23 mouse cellular contexts compared by ENCODE assay signal in the genomic region with DNA sequence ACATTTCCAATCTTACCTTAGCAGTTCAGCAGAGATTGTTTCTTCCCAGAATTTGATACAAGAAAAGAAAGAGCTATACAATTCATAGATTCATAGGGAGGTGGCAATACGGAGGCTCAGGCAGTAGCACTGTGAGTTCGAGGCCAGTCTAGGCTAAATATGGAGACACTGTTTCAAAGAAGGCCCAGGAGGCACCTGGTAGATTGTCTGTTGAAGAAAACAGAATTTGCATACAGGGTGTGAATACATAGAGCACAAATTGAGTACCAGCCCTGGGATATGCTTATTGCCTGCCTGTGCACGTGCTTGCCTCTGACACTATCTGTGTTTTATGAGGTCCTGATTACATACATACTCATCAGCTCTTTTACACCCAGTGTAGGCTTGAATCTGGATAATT. TPM values are rescaled to one million over a fixed set of nuclear protein-coding genes. Genes with fewer than 3 reads are reported as not detected.
DNase-seq lines count a peak whose midpoint lies in the region; TF ChIP-seq lines count a peak whose summit lies in the region.
"Had no signal": no experiment of that assay in that cellular context is flagged by ENCODE, and none has a peak within 500 bp of the region (broad histone marks: within the 10 kb centered on the region; RNA-seq: fewer than 3 reads in every experiment).

No protein-coding gene starts in this region.

- no peak for TF ChIP-seq EP300 in CH12.LX (IDR thresholded peaks at IDR 0.05; ENCODE audit: low read length)

- H3K27me3 ChIP-seq in CH12.LX (replicated peaks), result peaks cover 2% of the 10 kb centered on the region

- peaks cover 0 to 11% of the 10 kb centered on the region in 2 experiments for H3K36me3 ChIP-seq in CH12.LX (replicated peaks in 1 of 2; ENCODE audit: control insufficient read depth in 1 of 2, insufficient read depth in 1 of 2, low read length in 1 of 2)
- H3K36me3 ChIP-seq: embryonic facial prominence, embryonic 10.5 days; embryonic facial prominence, embryonic 12.5 days; forebrain, embryonic 15.5 days had no signal

- no peak for TF ChIP-seq POLR2A in CH12.LX (IDR thresholded peaks at IDR 0.05; ENCODE audit: low read depth, low read length)

- DNase-seq in layer of hippocampus, adult 2 months (ENCODE audit: low spot score in 2 of 2), result no peak
- DNase-seq in layer of hippocampus, adult 9-10 months (ENCODE audit: low spot score), result no peak
- DNase-seq in A20 (ENCODE audit: low read depth, low spot score) (peak; percentile 77), CH12.LX (ENCODE audit: extremely low read depth) (no peak)
- no peak for DNase-seq in right cerebral cortex, adult 18-20 months
- DNase-seq: adrenal gland, adult 2 months; adrenal gland, postnatal 10 days; adrenal gland, postnatal 25 days; B cell, adult 2 months; cerebellum, adult 11 months; cerebellum, adult 18-20 months; cerebellum, adult 8-10 months; cerebellum, adult 9-11 months; cerebellum, postnatal 14 days; forebrain, postnatal 0 days had no signal

- H3K27ac ChIP-seq in layer of hippocampus, adult 2 months, result no peak overlapping the region
- H3K27ac ChIP-seq in CH12.LX (ENCODE audit: insufficient read depth, low read depth), result no peak overlapping the region
- H3K27ac ChIP-seq: embryonic facial prominence, embryonic 10.5 days; embryonic facial prominence, embryonic 12.5 days; forebrain, embryonic 13.5 days; forebrain, embryonic 15.5 days had no signal

- no peaks in the 10 kb centered on the region for H3K79me2 ChIP-seq in CH12.LX (replicated peaks; ENCODE audit: control insufficient read depth, extremely low read depth, insufficient read depth, poor library complexity, severe bottlenecking)

- in situ Hi-C loops in CH12.LX (cut with MboI; ENCODE audit: low pct_ligation_motif_present, low pct_unique_long_range_greater_than_20kb, low sequenced_read_pairs), result no loop called here

- no peak for TF ChIP-seq CTCF in layer of hippocampus, adult 2 months (conservative IDR thresholded peaks at IDR 0.05)
- TF ChIP-seq CTCF in CH12.LX (conservative IDR thresholded peaks at IDR 0.05 in 1 of 2, IDR thresholded peaks at IDR 0.05 in 1 of 2; ENCODE audit: low read depth in 2 of 2, low read length in 2 of 2), result no peak

- H3K9ac ChIP-seq in CH12.LX (ENCODE audit: insufficient read depth, low read depth), result no peak overlapping the region
- H3K9ac ChIP-seq: embryonic facial prominence, embryonic 12.5 days; forebrain, embryonic 13.5 days; forebrain, embryonic 15.5 days; forebrain, postnatal 0 days had no signal

- no peak for TF ChIP-seq RAD21 in CH12.LX (IDR thresholded peaks at IDR 0.05; ENCODE audit: low read depth, low read length)

- peaks cover 6 to 39% of the 10 kb centered on the region in 2 experiments for H3K4me1 ChIP-seq in CH12.LX (ENCODE audit: control insufficient read depth in 1 of 2, insufficient read depth in 2 of 2)

- H3K4me2 ChIP-seq in CH12.LX (ENCODE audit: insufficient read depth, low read depth, poor library complexity, severe bottlenecking), result no peak overlapping the region
- H3K4me2 ChIP-seq: embryonic facial prominence, embryonic 12.5 days; forebrain, embryonic 13.5 days; forebrain, embryonic 15.5 days had no signal

- H3K9me3 ChIP-seq in CH12.LX (replicated peaks; ENCODE audit: low read length), result peaks cover 2% of the 10 kb centered on the region
- H3K9me3 ChIP-seq: embryonic facial prominence, embryonic 12.5 days; forebrain, embryonic 15.5 days had no signal

- dilution Hi-C loops in CH12.LX (cut with MboI; ENCODE audit: extremely low pct_ligation_motif_present, extremely low pct_unique_long_range_greater_than_20kb, low sequenced_read_pairs), result no loop called here

- H3K4me3 ChIP-seq in layer of hippocampus, adult 2 months, result peak overlapping the region; percentile 42
- H3K4me3 ChIP-seq in CH12.LX (replicated peaks in 1 of 3; ENCODE audit: low read depth in 2 of 3, low read length in 2 of 3, poor library complexity in 1 of 3), result no peak overlapping the region
- H3K4me3 ChIP-seq: embryonic facial prominence, embryonic 10.5 days; embryonic facial prominence, embryonic 12.5 days; forebrain, embryonic 13.5 days; forebrain, embryonic 15.5 days had no signal

TF ChIP-seq in CH12.LX, 34 proteins besides CTCF, POLR2A, EP300 and RAD21:
- peak; percentile 56 for TF ChIP-seq BHLHE40 (IDR thresholded peaks at IDR 0.05; ENCODE audit: low read depth, low read length)
- no peak for TF ChIP-seq MYC (IDR thresholded peaks at IDR 0.05; ENCODE audit: low read depth, low read length)

RNA-seq across cellular contexts. Expression of a gene that starts 17.4 kb away (rescaled TPM):
- 100 to 1,000 TPM; 518 to 547 TPM for total RNA-seq in layer of hippocampus, adult 2 months (2021)
- total RNA-seq in CH12.LX (2012; rRNA removed) (0.17 and 0.25 TPM in 2 replicates), CH12.LX (2014; rRNA removed) (0.11 and 0.15 TPM in 2 replicates)
- 2.2 and 3.0 TPM in 2 replicates for polyA plus RNA-seq in CH12.LX (2012; ENCODE audit: insufficient read length, low read depth)
- total RNA-seq: MEL had no signal
- polyA plus RNA-seq: CD4-positive, CD25-positive, alpha-beta regulatory T cell, adult 4 months had no signal

RNA-seq across cellular contexts. Expression of a gene that starts 17.5 kb away (rescaled TPM):
- total RNA-seq in layer of hippocampus, adult 2 months (2021), result 10 to 100 TPM; 52.5 to 60.1 TPM
- 3.7 and 4.4 TPM in 2 replicates for total RNA-seq in CH12.LX (2012; rRNA removed)
- 3.4 and 4.6 TPM in 2 replicates for total RNA-seq in CH12.LX (2014; rRNA removed)
- polyA plus RNA-seq in CH12.LX (2012; ENCODE audit: insufficient read length, low read depth), result 18.0 and 22.6 TPM in 2 replicates

RNA-seq across cellular contexts. Expression of a gene that starts 26.4 kb away (rescaled TPM):
- total RNA-seq in layer of hippocampus, adult 2 months (2021), result 100 to 1,000 TPM; 128 to 138 TPM
- total RNA-seq in CH12.LX (2012; rRNA removed), result 0.21 TPM in 2 replicates
- total RNA-seq in CH12.LX (2014; rRNA removed), result 0.26 and 0.28 TPM in 2 replicates
- 2.4 and 2.8 TPM in 2 replicates for polyA plus RNA-seq in CH12.LX (2012; ENCODE audit: insufficient read length, low read depth)
- polyA plus RNA-seq: CD4-positive, CD25-positive, alpha-beta regulatory T cell, adult 4 months had no signal

RNA-seq across cellular contexts. Expression of a gene that starts 56.9 kb away (rescaled TPM):
- not detected for total RNA-seq in layer of hippocampus, adult 2 months (2021)
- not detected in 2 replicates for total RNA-seq in CH12.LX (2012; rRNA removed)
- not detected in 2 replicates for total RNA-seq in CH12.LX (2014; rRNA removed)
- not detected in 2 replicates for polyA plus RNA-seq in CH12.LX (2012; ENCODE audit: insufficient read length, low read depth)
- total RNA-seq: adrenal gland, adult 2 months; adrenal gland, postnatal 25 days; forebrain, postnatal 0 days; MEL had no signal
- polyA plus RNA-seq: brain, embryonic 14.5 days; CD4-positive, CD25-positive, alpha-beta regulatory T cell, adult 4 months; forebrain, embryonic 11.5 days; forebrain, embryonic 13.5 days; forebrain, embryonic 15.5 days had no signal

Comparison
In these comparisons a context has a peak if more than half of its experiments do, and no peak if none do; other contexts are left out.
1. RNA of a gene that starts 17.4 kb away (total RNA-seq): 518 to 547 TPM in layer of hippocampus, adult 2 months; 0.11 to 0.25 TPM in CH12.LX; every median in the first group is over 100 times any median in the second.
2. RNA of a gene that starts 17.5 kb away (total RNA-seq): 52.5 to 60.1 TPM in layer of hippocampus, adult 2 months; 3.4 to 4.6 TPM in CH12.LX; every median in the first group is over 4 times any median in the second.
3. RNA of a gene that starts 26.4 kb away (total RNA-seq): 128 to 138 TPM in layer of hippocampus, adult 2 months; 0.21 to 0.28 TPM in CH12.LX; every median in the first group is over 100 times any median in the second.